23 mouse cellular contexts compared by ENCODE assay signal in genomic region chr5:32127927-32128326, GRCm38 (mm10).
"Had no signal": no experiment of that assay in that cellular context is flagged by ENCODE, and none has a peak within 500 bp of the region (broad histone marks: within the 10 kb centered on the region; RNA-seq: fewer than 3 reads in every experiment).

No protein-coding gene starts in this region.

- H3K9ac ChIP-seq: limb, embryonic 12.5 days; limb, embryonic 15.5 days; liver, embryonic 14.5 days; liver, postnatal 0 days; lung, embryonic 14.5 days; midbrain, embryonic 12.5 days; midbrain, embryonic 15.5 days; neural tube, embryonic 12.5 days; neural tube, embryonic 15.5 days had no signal

- H3K4me2 ChIP-seq: limb, embryonic 12.5 days; limb, embryonic 15.5 days; liver, embryonic 11.5 days; lung, embryonic 14.5 days; midbrain, embryonic 12.5 days; midbrain, embryonic 15.5 days; neural tube, embryonic 12.5 days; neural tube, embryonic 15.5 days had no signal

- ATAC-seq: liver, postnatal 0 days; midbrain, embryonic 15.5 days had no signal

- H3K4me1 ChIP-seq: midbrain, embryonic 15.5 days had no signal

- DNase-seq: kidney, postnatal 25 days; layer of hippocampus, adult 9-11 months; liver, postnatal 0 days; lung, embryonic 14.5 days; lung, postnatal 14 days; lung, postnatal 4 days; right cerebral cortex, adult 18-20 months; right cerebral cortex, postnatal 14 days; right cerebral cortex, postnatal 4 days; thymus, adult 2 months; thymus, postnatal 14 days; thymus, postnatal 4 days had no signal

- H3K27ac ChIP-seq: kidney, postnatal 0 days; layer of hippocampus, adult 2 months; limb, embryonic 12.5 days; limb, embryonic 15.5 days; liver, embryonic 14.5 days; midbrain, embryonic 12.5 days; midbrain, embryonic 15.5 days; neural tube, embryonic 12.5 days; neural tube, embryonic 15.5 days; stomach, postnatal 0 days had no signal

- H3K4me3 ChIP-seq: layer of hippocampus, adult 2 months; limb, embryonic 12.5 days; limb, embryonic 15.5 days; midbrain, embryonic 12.5 days; midbrain, embryonic 15.5 days; neural tube, embryonic 12.5 days; neural tube, embryonic 15.5 days had no signal

- H3K36me3 ChIP-seq: limb, embryonic 12.5 days; limb, embryonic 15.5 days; midbrain, embryonic 12.5 days; midbrain, embryonic 15.5 days; neural tube, embryonic 12.5 days; neural tube, embryonic 15.5 days had no signal

- H3K9me3 ChIP-seq: limb, embryonic 12.5 days; limb, embryonic 15.5 days; midbrain, embryonic 12.5 days; midbrain, embryonic 15.5 days; neural tube, embryonic 12.5 days; neural tube, embryonic 15.5 days had no signal
